Mouse (Mus musculus): ENCODE data around the gene Itgbl1.

Itgbl1 gene

GRCm38 (mm10) chr14:123967996-123968395, 308.2 kb downstream of the Itgbl1 start:
- DNase-seq (ENCODE audit: extremely low read depth, low read depth) = no peak

- DNase-seq (ENCODE audit: extremely low read depth, low read depth) = no peak
Observed at GRCm38 (mm10) chr14:123990591-123991195, 330.9 kb downstream of the Itgbl1 start.
